In the genomic region with DNA sequence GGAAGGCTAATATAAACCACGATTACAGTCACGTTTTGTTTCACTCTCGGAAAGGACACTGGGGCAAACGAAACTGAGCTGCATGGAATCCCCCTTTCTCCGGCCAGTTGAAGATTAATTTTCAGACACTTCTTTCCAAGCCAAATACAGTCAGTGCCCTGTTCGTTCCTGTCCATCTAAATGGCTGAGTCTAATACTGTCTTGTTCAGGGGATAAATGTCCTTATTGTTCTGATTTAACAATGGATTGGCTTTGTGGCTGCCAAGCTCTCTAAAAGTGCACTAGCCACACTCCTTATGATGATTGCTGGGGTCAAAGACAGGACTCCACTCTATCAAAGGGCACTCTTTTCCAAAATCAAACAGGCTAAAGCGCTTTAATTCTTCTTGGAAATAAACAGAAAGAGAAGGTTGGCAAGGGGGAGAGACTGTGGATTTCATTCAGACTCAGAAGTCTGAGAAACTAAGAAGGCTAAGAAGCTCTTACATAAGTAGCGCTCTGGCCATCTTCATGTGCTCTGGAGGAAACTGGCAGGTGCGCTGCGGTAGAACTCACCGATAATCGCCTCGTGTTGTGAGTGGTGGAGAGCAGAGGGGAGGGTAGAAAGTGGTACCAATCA, we compare ENCODE assay signal across 8 mouse cellular contexts.
DNase-seq lines count a peak whose midpoint lies in the region; ATAC-seq and TF ChIP-seq lines count a peak whose summit lies in the region.

No protein-coding gene starts in this region.

- no peak for TF ChIP-seq POLR2A in cerebellum, adult 2 months (IDR thresholded peaks at IDR 0.05; ENCODE audit: borderline replicate concordance, insufficient read depth, low read length)
- no peak for TF ChIP-seq POLR2A in CH12.LX (IDR thresholded peaks at IDR 0.05; ENCODE audit: low read depth, low read length)

- no peak for TF ChIP-seq RAD21 in CH12.LX (IDR thresholded peaks at IDR 0.05; ENCODE audit: low read depth, low read length)

- no peak overlapping the region for H3K27ac ChIP-seq in cerebellum, adult 2 months (ENCODE audit: insufficient read depth, low read length)
- H3K27ac ChIP-seq in CH12.LX (ENCODE audit: insufficient read depth, low read depth) = no peak overlapping the region
- H3K27ac ChIP-seq in forebrain, embryonic 16.5 days (ENCODE audit: low read length) = peak overlapping the region; percentile 73

- no peaks in the 10 kb centered on the region for H3K36me3 ChIP-seq in CH12.LX (replicated peaks in 1 of 2; ENCODE audit: control insufficient read depth in 1 of 2, insufficient read depth in 1 of 2, low read length in 1 of 2)
- no peaks in the 10 kb centered on the region for H3K36me3 ChIP-seq in forebrain, embryonic 16.5 days (ENCODE audit: control insufficient read depth, insufficient read depth)

- DNase-seq in cerebellum, adult 2 months = peak in 1 of 2 experiments; percentile 7
- DNase-seq in cerebellum, postnatal 4 days (ENCODE audit: low spot score in 2 of 2) = no peak
- no peak for DNase-seq in CH12.LX (ENCODE audit: extremely low read depth)
- DNase-seq in layer of hippocampus, postnatal 36 days = peak; percentile 4 to 11
- DNase-seq in retina, embryonic 14.5 days (ENCODE audit: low spot score) = peak; percentile 63
- no peak for DNase-seq in adrenal gland, postnatal 4 days (ENCODE audit: low spot score in 2 of 2)
- no peak for DNase-seq in spleen, postnatal 14 days (ENCODE audit: low spot score in 2 of 2)

- TF ChIP-seq EP300 in CH12.LX (IDR thresholded peaks at IDR 0.05; ENCODE audit: low read length) = no peak

- H3K9me3 ChIP-seq in CH12.LX (replicated peaks; ENCODE audit: low read length) = no peaks in the 10 kb centered on the region
- no peaks in the 10 kb centered on the region for H3K9me3 ChIP-seq in forebrain, embryonic 16.5 days (ENCODE audit: control insufficient read depth, low read length)

- WGBS in cerebellum, adult 2 months = 20% methylated on average over 13 of the region's 13 CpGs
- WGBS in forebrain, embryonic 16.5 days = 4% methylated on average over 13 of the region's 13 CpGs

- dilution Hi-C loops in CH12.LX (cut with MboI; ENCODE audit: extremely low pct_ligation_motif_present, extremely low pct_unique_long_range_greater_than_20kb, low sequenced_read_pairs) = no loop called here

- H3K4me3 ChIP-seq in cerebellum, adult 2 months (replicated peaks; ENCODE audit: insufficient read depth, low read depth, low read length) = peak overlapping the region; percentile 46
- H3K4me3 ChIP-seq in CH12.LX (replicated peaks in 1 of 3; ENCODE audit: low read depth in 2 of 3, low read length in 2 of 3, poor library complexity in 1 of 3) = no peak overlapping the region
- H3K4me3 ChIP-seq in forebrain, embryonic 16.5 days (replicated peaks; ENCODE audit: low read length) = peak overlapping the region; percentile 31

- no peaks in the 10 kb centered on the region for H3K79me2 ChIP-seq in CH12.LX (replicated peaks; ENCODE audit: control insufficient read depth, extremely low read depth, insufficient read depth, poor library complexity, severe bottlenecking)

- H3K4me1 ChIP-seq in cerebellum, adult 2 months (ENCODE audit: control insufficient read depth, insufficient read depth, low read length) = no peaks in the 10 kb centered on the region; the same call in 1 of the 2 replicates
- no peaks in the 10 kb centered on the region for H3K4me1 ChIP-seq in CH12.LX (ENCODE audit: control insufficient read depth in 1 of 2, insufficient read depth in 2 of 2)
- peaks cover 22% of the 10 kb centered on the region for H3K4me1 ChIP-seq in forebrain, embryonic 16.5 days (replicated peaks; ENCODE audit: control insufficient read depth, insufficient read depth, low read length)

- TF ChIP-seq CTCF in cerebellum, adult 2 months (IDR thresholded peaks at IDR 0.05; ENCODE audit: borderline replicate concordance, insufficient read depth, low read depth, low read length) = no peak
- TF ChIP-seq CTCF in CH12.LX (conservative IDR thresholded peaks at IDR 0.05 in 1 of 2, IDR thresholded peaks at IDR 0.05 in 1 of 2; ENCODE audit: low read depth in 2 of 2, low read length in 2 of 2) = no peak

- no peak overlapping the region for H3K9ac ChIP-seq in CH12.LX (ENCODE audit: insufficient read depth, low read depth)
- H3K9ac ChIP-seq in forebrain, embryonic 16.5 days (replicated peaks; ENCODE audit: low read depth, low read length) = peak overlapping the region; percentile 47; the same call in 1 of the 2 replicates

- peak; percentile 82 for ATAC-seq in forebrain, embryonic 16.5 days

- H3K27me3 ChIP-seq in cerebellum, adult 2 months (ENCODE audit: control insufficient read depth, insufficient read depth, low read length) = no peaks in the 10 kb centered on the region; the same call in 1 of the 2 replicates
- no peaks in the 10 kb centered on the region for H3K27me3 ChIP-seq in CH12.LX (replicated peaks)
- H3K27me3 ChIP-seq in forebrain, embryonic 16.5 days (replicated peaks; ENCODE audit: control insufficient read depth, insufficient read depth, low read length) = no peaks in the 10 kb centered on the region

- peak overlapping the region; percentile 59 for H3K4me2 ChIP-seq in CH12.LX (ENCODE audit: insufficient read depth, low read depth, poor library complexity, severe bottlenecking)
- peak overlapping the region; percentile 55 for H3K4me2 ChIP-seq in forebrain, embryonic 16.5 days (ENCODE audit: low read length)

- in situ Hi-C loops in CH12.LX (cut with MboI; ENCODE audit: low pct_ligation_motif_present, low pct_unique_long_range_greater_than_20kb, low sequenced_read_pairs) = no loop called here

TF ChIP-seq in CH12.LX, 34 proteins besides CTCF, POLR2A, EP300 and RAD21:
- TF ChIP-seq BHLHE40 (IDR thresholded peaks at IDR 0.05; ENCODE audit: low read depth, low read length) (peak; percentile 79), MAX (IDR thresholded peaks at IDR 0.05; ENCODE audit: low read length) (no peak)

Comparison
In these comparisons a context has a peak if more than half of its experiments do, and no peak if none do; other contexts are left out.
1. DNase-seq: peak in layer of hippocampus, postnatal 36 days (2 of 2) and retina, embryonic 14.5 days (single experiment); none in cerebellum, postnatal 4 days (0 of 2), CH12.LX (single experiment), adrenal gland, postnatal 4 days (0 of 2) and spleen, postnatal 14 days (0 of 2).
2. H3K4me3 ChIP-seq: peak in cerebellum, adult 2 months (single experiment) and forebrain, embryonic 16.5 days (single experiment); none in CH12.LX (0 of 3).